Mouse (Mus musculus): ENCODE data around the gene Rnf225.
"Not testable (repeated sequence)": the region's sequence is repeated elsewhere in the genome, so short reads cannot be mapped to it uniquely, and the experiment has no call there.

Gene Rnf225

DNA sequence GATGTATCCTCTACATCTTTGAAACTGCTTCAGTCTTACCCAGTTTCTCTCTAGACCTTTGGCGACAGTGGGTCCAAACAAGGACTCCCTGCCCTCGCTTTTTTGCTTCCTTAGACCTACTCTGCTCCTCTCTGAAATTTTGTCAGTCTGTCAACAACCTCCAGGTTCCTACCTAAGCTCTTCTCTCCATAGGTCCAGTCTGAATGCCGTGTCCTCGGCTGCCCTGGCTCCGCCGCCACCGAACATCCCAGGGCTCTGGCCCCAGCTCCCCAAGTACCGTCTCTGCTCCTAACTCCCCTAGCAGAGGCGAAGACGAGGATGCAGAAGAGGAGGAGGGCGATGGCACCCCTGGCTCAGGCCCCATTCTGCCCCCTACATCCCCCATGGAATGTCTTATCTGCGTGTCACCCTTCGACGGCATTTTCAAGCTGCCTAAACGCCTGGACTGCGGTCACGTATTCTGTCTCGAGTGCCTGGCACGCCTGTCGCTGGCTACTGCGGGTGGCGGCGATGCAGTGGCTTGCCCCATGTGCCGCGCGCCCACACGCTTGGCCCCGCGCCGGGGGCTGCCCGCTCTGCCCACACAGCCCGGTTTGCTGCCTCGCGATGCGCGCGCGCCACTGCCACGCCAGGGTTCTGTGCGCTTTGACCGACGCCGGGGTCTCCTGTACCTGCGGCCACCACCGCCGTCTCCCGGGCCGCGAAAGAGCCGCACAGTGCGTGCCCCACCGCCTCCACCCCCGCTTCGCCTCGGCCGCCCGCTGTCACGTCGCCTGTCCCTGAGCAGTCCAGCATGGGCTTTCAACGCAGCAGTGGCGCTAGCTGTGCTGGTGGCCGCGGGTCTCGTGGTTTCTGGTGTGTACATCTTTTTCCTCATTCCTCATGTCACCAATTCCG is 725 bp downstream of the Rnf225 start:
- no peak for DNase-seq (ENCODE audit: low spot score)

DNA sequence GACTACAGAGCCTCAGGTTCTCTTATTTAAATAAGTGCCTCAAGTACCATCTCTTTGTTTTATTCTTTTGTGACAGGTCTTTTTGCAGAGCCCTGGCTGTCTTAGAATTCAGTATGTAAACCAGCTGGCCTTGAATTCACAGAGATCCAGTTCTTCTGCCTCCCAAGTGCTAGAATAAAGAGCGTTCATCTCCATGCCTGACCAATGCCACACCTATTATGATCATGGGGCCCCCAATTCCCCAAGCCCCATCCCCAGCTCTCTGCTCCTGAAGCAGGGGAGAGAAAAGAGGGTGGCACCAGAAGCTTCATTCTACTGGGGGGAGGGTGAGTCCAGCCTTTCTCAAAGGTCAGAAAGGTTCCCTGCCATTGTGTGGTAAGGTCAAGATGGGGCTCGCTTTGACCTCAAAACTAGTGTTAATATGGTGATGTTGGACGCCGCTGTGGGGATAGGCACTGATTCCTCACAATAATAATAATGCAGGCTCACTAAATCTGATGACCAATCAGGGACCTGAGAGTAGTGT is 6.5 kb downstream of the Rnf225 start:
- DNase-seq (ENCODE audit: low spot score): no peak

DNA sequence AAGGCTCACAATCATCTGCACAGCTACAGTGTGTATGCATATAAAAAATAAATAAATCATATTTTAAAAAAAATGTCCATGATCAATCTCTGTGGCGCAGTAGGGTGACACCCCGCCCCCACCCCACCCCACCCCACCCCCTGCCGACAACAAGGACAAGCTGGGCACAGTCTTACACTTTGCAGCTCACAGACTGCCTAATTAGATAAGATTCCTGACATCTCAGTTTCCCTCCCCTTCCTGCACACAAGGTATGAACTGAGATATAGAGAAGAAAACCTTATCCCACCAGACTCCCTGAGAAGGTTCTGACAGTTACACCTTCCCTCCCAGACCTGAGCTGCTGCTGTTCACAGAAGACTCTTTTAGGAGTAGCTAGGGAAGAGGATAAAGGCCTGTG is 7.6 kb downstream of the Rnf225 start:
- no peak for DNase-seq (ENCODE audit: low spot score)

DNA sequence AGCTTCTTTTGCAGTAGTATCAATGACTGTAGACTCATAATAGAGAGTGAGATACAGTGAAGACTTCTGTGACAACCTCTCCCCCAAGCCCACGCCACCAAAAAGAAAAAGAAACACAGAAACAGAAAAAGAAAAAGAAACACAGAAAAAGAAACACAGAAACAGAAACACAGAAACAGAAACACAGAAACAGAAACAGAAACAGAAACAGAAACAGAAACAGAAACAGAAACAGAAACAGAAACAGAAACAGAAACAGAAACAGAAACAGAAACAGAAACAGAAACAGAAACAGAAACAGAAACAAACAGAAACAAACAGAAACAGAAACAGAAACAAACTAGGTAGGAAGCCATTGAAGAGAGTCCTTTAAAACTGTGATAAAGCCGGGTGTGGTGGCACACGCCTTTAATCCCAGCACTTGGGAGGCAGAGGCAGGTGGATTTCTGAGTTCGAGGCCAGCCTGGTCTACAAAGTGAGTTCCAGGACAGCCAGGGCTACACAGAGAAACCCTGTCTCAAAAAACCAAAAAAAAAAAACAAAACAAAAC is 10.1 kb downstream of the Rnf225 start:
- DNase-seq (ENCODE audit: low spot score): not testable (repeated sequence)

DNA sequence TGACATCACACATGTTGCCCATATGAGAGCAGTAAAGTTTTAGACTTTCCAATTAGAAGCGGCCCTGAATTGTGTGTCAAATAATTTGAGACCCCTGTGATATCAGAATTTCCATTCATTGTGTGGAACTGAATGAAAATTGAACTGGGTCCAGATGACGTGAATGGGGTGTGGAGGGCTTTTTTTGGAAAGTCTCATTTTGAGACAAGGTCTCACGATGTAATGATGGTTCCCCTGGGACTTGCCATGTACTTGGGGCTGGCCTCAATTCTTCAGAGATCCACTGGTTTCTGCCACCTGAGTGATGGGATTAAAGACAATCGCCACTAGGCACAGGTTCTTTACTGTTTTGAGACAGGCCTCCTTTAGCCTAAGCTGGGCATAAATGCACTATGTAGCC is 13.4 kb downstream of the Rnf225 start:
- no peak for DNase-seq (ENCODE audit: low spot score)

DNA sequence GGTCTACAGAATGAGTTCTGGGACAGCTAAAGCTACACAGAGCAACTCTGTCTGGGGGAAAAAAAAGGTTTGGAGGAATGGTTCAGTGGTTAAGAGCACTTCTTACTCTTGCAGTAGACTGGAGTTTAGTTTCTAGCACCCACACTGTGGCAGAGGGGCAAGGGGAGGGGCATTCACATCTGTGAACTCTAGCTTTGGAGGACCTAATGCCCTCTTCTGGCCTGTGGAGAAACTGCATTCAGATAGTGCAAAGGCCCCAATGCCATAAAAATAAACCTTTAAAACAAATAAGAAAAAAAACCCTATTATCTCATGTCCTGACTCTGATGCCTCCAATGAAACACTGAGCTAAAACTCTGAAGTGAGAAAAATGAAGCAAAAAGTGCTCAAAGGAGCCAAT is 16.3 kb downstream of the Rnf225 start:
- no peak for DNase-seq (ENCODE audit: low spot score)

DNA sequence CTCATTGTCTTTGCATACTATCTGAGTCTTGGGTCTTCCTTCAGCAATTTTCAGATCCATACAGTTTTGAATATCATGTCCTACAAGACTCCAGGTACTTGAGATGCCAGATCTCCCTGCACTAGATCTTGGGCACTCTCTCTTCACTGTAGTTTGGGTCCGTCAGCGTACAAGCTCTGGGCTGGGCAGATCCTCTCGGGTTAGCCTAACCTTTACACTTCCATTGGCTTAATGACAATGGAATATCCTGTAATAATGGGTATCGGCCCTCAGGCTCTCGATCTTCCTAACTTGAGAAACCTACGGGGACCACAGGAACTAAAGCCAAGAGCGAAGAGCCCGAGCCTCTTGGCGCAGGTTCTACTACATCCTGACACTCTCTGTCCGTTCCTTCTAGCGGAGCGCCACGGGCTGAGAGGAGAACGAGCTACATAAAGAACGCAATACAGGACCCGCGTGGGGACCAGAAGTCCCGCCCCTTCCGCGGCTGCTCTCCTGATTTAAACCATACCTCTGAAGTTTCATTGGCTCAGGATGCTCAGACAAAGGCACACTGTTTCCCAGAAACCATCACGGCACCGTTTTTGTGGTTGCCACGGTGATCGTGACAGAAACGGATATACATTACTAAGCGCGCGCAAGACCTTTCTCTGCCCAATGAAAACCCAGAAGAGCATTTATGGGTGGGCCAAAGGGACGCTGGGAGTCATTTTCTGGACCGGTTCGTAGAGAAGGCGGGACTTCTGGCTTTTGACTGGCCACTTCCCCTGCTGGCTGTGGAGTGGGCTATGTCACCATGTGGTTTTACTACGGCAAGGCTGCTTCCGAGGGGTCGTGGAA is 22.0 kb downstream of the Rnf225 start:
- DNase-seq (ENCODE audit: low spot score): peak; percentile 94

DNA sequence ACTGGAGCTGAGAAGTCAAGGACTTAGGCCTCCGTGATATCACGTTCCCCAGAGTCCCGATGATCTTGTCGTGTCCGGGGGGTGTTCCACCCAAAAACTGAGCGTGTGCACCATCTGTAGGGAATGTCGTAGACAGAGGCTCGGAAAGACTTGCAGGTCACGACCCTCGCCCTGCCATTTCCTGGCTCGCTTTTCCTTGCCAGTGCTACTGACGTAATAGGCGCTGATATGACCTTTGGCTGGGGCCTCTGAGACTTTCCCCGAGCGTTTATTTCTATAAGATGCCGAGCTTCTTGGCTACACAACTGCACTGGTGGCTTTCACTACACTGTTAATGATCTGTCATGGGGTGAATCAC is 22.6 kb downstream of the Rnf225 start:
- DNase-seq (ENCODE audit: low spot score): no peak

DNA sequence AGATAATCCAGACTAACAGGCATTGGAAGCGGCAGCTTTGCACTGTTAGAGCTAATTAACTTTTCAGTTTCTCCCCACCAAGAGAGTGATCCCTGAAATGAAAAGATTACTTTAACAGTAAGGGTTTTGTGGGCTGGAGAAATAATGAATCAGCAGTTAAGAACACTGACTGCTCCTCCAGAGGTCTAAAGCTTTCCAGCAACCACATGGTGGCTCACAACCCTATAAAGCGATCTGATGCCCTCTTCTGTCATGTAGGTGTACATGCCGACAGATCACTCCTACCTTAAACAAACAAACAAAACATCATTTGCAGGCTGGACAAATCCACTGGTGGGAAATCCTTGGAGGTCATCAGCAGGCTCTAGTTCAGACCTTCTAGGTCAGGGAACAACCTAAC is 27.7 kb downstream of the Rnf225 start:
- DNase-seq (ENCODE audit: low spot score): no peak

DNA sequence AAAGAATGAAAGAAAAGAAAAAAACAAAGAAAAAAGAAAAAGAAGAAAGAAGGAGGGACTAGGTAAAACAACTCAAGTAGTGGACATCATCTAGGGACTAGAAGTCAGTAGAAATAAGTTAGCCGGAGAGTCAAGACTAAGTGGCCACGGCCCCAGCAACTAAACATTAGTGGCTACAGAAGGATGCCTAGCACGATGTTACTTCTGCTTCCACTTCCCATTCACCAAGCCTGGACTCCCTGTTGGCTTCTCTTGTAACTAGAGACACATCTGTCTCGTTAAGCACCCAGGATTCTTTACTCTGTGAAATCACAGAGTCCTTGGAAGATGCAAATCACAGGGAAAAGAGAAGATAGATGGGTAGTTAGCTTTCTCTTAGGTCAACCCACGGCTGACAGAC is 30.3 kb downstream of the Rnf225 start:
- DNase-seq (ENCODE audit: low spot score): no peak

DNA sequence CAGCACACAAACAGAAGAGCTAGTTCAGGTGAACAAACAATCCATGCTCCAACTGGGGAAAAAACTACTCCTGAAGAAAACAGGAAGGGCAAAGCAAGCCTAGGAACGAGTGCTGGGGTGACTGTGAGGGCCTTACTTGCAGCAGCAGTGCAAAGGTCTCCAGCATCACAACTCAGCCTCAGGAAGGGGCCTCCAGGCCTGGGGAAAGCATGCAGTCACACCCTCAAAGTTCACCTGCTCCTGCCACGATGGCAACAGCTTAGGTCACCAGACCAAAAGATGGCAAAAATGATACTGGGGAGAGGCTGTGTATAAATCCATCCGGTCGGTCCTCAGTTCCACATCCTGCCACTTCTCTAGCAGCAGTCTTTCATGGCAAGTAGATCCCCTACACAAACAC is 31.7 kb downstream of the Rnf225 start:
- DNase-seq (ENCODE audit: low spot score): no peak

DNA sequence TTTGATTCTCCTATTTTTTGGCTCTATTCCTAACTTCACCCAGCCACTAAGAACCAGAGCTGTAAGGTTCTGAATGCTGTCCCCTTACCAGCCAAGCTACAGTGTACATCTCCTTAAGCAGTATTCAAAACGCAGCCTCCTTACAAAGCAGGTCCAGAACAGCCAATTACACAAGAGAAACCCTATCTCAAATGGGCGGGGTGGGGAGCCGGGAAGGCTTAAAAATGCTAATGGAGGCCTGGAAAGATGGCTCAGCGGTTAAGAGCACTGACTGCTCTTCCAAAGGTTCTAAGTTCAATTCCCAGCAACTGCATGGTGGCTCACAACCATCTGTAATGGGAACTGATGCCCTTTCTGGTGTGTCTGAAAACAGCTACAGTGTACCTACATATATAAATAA is 32.5 kb downstream of the Rnf225 start:
- DNase-seq (ENCODE audit: low spot score): no peak

DNA sequence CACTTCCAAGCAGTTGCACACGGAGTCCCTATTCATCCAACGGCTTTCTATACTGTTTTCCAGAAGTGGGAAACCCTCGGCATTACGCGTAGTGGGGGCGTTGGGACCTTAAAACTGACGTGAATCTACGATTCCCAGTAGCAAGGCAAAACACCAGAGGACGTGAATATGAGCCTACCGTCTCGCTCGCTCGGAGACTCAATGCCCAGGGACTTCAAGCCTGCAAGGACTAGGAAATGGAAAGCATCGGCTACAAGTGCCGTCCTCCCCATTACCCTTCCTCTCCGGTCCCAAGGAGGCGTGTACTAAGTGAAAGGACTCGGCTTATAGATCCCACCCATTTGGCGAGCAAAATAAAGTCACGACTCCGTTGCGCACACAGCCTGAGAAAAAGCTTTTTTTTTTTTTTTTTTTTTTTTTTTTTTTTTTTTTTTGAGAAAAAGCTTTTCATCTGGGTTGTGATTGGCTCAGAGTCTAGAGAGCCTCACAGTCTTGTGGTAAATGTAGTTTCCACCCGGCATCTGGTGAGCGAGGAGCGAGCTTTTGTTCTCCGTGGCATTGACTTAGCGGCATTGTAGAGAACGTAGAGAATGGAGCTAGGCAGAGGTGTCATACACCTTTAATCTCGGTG is 34.4 kb downstream of the Rnf225 start:
- DNase-seq (ENCODE audit: low spot score): no peak

DNA sequence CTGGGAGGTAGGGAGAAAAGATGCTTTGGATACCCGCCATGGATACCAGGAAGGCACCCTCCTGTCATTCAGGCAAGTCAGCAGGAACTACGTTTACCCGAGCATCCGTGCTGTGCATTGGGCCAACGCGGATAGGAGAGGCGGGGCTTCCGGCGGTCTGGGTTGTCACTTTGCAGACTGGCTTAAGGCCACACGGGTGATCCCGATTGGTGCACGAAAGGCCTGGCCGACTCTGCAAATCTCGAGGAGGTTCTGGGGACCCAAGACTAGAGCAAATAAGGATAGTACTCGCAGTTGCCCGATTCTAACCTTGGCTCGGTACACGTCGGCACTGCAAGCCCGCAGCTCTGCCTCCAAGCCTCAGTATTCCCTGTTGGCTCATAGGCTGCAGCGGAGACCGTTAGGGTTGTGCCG is 38.5 kb downstream of the Rnf225 start, which contains the start of gene Zfp324:
TSS of gene Zfp324 (plus strand) at position 161 of the 414 bp plus-strand sequence.
- DNase-seq (ENCODE audit: low spot score): peak; percentile 86

DNA sequence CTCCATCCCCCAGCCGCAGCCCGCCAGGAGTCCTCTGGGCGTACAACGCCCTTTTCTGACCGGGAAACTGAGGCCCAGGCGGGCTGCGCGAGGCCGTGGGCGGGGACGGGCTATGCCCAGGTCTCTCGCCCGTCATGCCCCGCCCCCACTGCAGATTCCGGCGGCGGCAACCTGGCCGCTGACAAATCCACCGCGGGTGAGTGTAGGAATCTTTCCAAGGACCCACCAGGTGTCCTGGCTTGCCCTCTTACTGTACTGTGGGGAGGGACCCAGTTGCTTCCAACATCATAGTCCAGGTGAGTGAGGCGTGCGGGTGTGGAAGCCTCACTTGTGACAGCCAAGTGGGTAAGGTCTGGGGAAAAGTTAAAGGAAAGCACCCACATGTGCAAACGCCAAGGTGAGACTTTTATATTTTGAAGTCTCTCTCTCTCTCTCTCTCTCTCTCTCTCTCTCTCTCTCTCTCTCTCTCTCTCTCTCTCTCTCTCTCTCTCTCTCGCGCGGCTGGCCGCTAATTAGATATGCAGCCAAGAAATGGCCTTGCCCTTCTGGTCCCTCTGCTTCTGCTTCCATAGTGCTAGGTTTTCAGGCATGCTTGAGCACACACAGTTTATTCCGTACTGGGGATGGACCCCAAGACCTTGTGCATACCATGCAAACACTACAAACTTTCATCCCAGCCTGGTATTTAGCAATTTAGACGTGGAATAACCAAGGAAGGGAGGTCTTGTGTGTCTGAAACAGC is 39.1 kb downstream of the Rnf225 start:
- no peak for DNase-seq (ENCODE audit: low spot score)

DNA sequence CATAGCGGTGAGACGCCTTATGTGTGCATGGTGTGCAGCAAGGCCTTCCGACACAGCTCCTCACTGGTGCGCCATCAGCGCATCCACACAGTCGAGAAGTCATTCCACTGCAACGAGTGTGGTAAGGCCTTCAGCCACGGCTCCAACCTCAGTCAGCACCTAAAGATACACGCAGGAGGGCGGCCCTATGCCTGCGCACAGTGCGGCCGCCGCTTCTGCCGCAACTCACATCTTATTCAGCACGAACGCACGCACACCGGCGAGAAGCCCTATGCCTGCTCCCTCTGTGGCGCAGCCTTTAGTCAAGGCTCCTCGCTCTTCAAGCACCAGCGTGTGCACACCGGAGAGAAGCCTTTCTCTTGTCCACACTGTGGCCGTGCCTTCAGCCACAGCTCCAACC is 43.7 kb downstream of the Rnf225 start:
- no peak for DNase-seq (ENCODE audit: low spot score)

DNA sequence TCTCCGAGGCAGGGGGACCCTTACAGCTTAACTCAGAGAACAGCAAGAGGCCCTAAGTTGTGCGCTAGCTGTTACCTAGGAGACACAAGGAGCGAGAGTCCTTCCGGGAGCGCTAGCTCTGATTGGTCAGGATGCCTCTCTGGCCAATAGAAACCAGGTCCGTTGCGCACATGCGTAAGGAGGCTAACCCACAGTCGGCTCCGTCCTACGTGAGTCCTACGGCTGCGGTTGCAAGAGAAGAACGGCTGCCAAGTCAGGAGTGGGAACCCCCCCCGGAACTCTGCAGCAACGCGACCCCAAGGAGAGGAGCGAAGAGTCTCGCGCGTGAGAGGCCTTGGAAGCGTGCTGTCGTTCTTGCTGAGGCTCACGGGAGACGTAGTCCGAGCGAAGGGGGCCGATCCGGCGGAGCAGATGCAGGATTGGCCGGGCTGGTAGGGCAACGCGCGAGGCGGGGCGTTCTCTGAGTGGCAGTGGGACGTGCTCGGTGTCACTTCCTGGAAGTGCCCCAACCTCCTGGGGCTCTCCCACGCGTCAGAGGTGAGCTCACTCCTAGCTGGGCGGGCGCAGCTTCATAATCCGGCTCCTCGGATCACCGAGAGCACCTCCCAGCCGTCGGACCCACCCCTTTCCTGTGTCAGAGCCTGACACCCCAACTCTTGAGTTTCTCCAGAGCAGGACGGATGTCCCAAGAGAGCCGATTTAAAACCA is 50.6 kb downstream of the Rnf225 start, which contains the start of gene Zfp446:
TSS of gene Zfp446 (plus strand) at position 167 of the 708 bp plus-strand sequence.
- peak; percentile 98 for DNase-seq (ENCODE audit: low spot score)

DNA sequence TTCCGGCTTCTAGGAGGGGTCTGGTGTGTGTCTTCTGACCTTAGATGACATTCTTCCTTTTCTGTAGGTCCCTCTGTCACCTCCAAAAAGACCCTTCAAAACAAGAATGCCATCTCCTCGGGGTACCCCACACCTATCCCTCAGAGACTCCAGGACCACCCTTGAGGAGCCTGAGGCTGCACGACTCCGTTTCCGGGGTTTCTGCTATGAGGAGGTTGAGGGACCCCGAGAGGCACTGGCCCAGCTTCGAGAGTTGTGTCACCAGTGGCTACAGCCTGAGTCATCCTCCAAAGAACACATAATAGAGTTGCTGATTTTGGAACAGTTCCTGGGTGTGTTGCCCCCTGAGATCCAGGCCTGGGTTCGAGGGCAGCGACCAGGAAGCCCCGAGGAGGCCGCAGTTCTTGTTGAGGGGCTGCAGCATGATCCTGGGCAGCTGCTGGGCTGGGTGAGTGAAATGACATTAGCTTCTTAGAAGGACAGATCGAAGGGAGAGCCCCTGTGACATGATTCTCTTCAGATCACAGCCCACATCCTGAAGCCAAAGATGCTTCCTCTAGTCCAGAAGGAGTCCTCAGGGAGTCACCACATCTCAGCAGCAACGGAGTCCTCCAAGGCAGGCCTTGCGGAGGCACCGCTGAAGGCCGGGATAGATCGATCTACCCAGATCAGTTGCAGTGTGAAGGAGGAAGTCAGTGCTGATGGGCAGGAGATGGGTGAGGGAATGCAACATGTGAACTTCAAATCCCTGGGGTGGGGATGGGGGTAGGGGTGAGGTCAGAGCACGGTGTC is 51.9 kb downstream of the Rnf225 start:
- no peak for DNase-seq (ENCODE audit: low spot score)

DNA sequence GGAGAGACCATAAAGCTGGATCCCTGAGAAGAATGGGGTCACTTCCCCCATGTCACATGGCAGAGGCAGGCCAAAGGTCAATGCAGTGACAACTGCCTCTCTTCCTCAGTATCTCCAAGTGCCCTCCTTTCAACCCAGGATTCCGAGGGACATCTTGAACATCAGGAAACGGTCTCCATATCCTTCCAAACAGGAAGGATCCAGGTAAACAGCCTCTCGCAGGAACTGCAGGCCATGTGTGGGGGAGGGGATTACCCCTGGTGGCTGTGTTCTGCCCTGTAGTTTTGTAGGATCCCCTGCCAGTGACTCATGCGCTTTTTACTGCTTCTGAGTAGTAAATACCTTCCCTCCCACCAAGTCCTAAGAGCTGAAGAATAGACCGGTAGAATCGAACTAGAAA is 52.6 kb downstream of the Rnf225 start:
- DNase-seq (ENCODE audit: low spot score): no peak

DNA sequence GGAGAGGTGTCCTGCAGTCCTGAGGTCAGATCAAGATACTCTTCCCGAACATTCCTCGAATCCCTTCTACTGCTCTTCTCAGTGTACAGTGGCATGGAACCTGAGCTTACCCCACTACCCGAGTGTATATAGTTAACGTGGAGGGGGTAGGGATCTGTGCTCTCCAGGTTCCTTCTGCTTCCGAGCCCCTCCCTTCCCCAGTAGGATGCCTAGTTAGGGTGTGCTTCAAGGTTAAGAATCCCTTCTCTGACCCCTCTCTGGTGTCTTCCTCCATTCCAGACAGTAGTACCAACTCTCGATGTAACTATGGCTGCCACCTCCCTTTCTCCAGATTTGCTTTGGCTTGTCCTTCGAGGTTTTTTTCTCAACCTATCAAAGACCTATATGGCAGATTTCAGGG is 53.1 kb downstream of the Rnf225 start:
- no peak for DNase-seq (ENCODE audit: low spot score)
